8 mouse cellular contexts compared by ENCODE assay signal in the genomic region with DNA sequence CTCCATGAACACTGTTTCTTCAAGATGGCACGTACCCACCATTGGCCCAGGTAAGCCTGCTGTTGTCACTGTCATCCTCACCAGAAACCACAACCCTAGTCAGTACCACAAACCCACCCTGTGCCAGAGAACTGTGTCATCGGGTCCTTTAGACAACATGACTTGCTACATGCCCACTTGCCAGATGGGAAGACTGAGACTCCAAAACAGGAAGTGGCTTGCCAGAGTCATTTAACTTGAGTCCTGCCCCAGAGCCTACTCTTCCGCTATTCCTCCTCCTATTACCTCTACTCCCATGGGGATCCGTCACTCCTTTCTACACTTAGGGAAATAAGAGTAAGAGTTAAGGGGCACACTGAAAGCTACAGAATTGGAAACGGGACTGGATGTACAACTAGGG. TPM values are rescaled to one million over a fixed set of nuclear protein-coding genes. Genes with fewer than 3 reads are reported as not detected.
DNase-seq lines count a peak whose midpoint lies in the region; ATAC-seq and TF ChIP-seq lines count a peak whose summit lies in the region.
"Had no signal": no experiment of that assay in that cellular context is flagged by ENCODE, and none has a peak within 500 bp of the region (broad histone marks: within the 10 kb centered on the region; RNA-seq: fewer than 3 reads in every experiment).

No protein-coding gene starts in this region.

- no peak overlapping the region for H3K9ac ChIP-seq in forebrain, embryonic 16.5 days (replicated peaks; ENCODE audit: low read depth, low read length)
- H3K9ac ChIP-seq in limb, embryonic 15.5 days: no peak overlapping the region
- H3K9ac ChIP-seq in stomach, postnatal 0 days (ENCODE audit: low read length): no peak overlapping the region; the same call in 1 of the 2 replicates

- no peaks in the 10 kb centered on the region for H3K27me3 ChIP-seq in forebrain, embryonic 16.5 days (replicated peaks; ENCODE audit: control insufficient read depth, insufficient read depth, low read length)
- H3K27me3 ChIP-seq in limb, embryonic 15.5 days: no peaks in the 10 kb centered on the region
- no peaks in the 10 kb centered on the region for H3K27me3 ChIP-seq in stomach, postnatal 0 days (ENCODE audit: control insufficient read depth, insufficient read depth, low read length)

- H3K4me2 ChIP-seq in forebrain, embryonic 16.5 days (ENCODE audit: low read length): peak overlapping the region; percentile 4; the same call in 1 of the 2 replicates
- H3K4me2 ChIP-seq in limb, embryonic 15.5 days: peak overlapping the region; percentile 66
- peak overlapping the region; percentile 78 for H3K4me2 ChIP-seq in stomach, postnatal 0 days (replicated peaks; ENCODE audit: low read depth)

- no peak for TF ChIP-seq EP300 in stomach, postnatal 0 days (optimal IDR thresholded peaks at IDR 0.05)

- no peak for ATAC-seq in forebrain, embryonic 16.5 days
- ATAC-seq in limb, embryonic 15.5 days (ENCODE audit: insufficient number of reproducible peaks, low FRiP score, low TSS enrichment, low read depth): no peak
- no peak for ATAC-seq in stomach, postnatal 0 days (ENCODE audit: low FRiP score, low TSS enrichment)
- ATAC-seq in monocyte, adult 5-6 weeks (replicated peaks; ENCODE audit: insufficient number of reproducible peaks, low FRiP score, low TSS enrichment, poor library complexity, severe bottlenecking): no peak

- peak overlapping the region; percentile 99 for H3K27ac ChIP-seq in forebrain, embryonic 16.5 days (ENCODE audit: low read length)
- peak overlapping the region; percentile 98 for H3K27ac ChIP-seq in limb, embryonic 15.5 days
- peak overlapping the region; percentile 98 for H3K27ac ChIP-seq in stomach, postnatal 0 days (replicated peaks)

- H3K36me3 ChIP-seq in forebrain, embryonic 16.5 days (ENCODE audit: control insufficient read depth, insufficient read depth): no peaks in the 10 kb centered on the region
- H3K36me3 ChIP-seq in limb, embryonic 15.5 days: no peaks in the 10 kb centered on the region
- H3K36me3 ChIP-seq in stomach, postnatal 0 days (ENCODE audit: control insufficient read depth, insufficient read depth, low read length): no peaks in the 10 kb centered on the region

- TF ChIP-seq CTCF in stomach, postnatal 0 days (IDR thresholded peaks at IDR 0.05; ENCODE audit: low read depth): no peak

- 55% methylated on average over 5 of the region's 5 CpGs for WGBS in forebrain, embryonic 16.5 days
- 57% methylated on average over 5 of the region's 5 CpGs for WGBS in limb, embryonic 15.5 days
- 54% methylated on average over 5 of the region's 5 CpGs for WGBS in stomach, postnatal 0 days

- H3K4me1 ChIP-seq in forebrain, embryonic 16.5 days (replicated peaks; ENCODE audit: control insufficient read depth, insufficient read depth, low read length): peaks cover 79% of the 10 kb centered on the region
- peaks cover 89% of the 10 kb centered on the region for H3K4me1 ChIP-seq in limb, embryonic 15.5 days
- peaks cover 27% of the 10 kb centered on the region for H3K4me1 ChIP-seq in stomach, postnatal 0 days (replicated peaks; ENCODE audit: control insufficient read depth, insufficient read depth)

- no peaks in the 10 kb centered on the region for H3K9me3 ChIP-seq in forebrain, embryonic 16.5 days (ENCODE audit: control insufficient read depth, low read length)
- H3K9me3 ChIP-seq in limb, embryonic 15.5 days: no peaks in the 10 kb centered on the region
- no peaks in the 10 kb centered on the region for H3K9me3 ChIP-seq in stomach, postnatal 0 days (ENCODE audit: control insufficient read depth, low read length)

- H3K4me3 ChIP-seq in forebrain, embryonic 16.5 days (replicated peaks; ENCODE audit: low read length): no peak overlapping the region
- peak overlapping the region; percentile 39 for H3K4me3 ChIP-seq in limb, embryonic 15.5 days
- H3K4me3 ChIP-seq in stomach, postnatal 0 days (ENCODE audit: low read depth, low read length): peak overlapping the region; percentile 43

- peak; percentile 36 for DNase-seq in lung, postnatal 10 days
- DNase-seq in lung, postnatal 4 days: no peak
- DNase-seq in stomach, postnatal 0 days (ENCODE audit: low spot score): no peak
- no peak for DNase-seq in cerebellum, postnatal 14 days
- DNase-seq: spleen, adult 18-20 months had no signal

RNA-seq across cellular contexts. Expression of gene Ncor2, which starts 39.4 kb away (rescaled TPM):
- 26.5 and 27.1 TPM in 2 replicates for polyA plus RNA-seq in forebrain, embryonic 16.5 days (2015; fragmentation: Nextera tagmentation; extraction: Ambion mirVana)
- polyA plus RNA-seq in limb, embryonic 15.5 days (2015; fragmentation: Nextera tagmentation; extraction: Ambion mirVana): 32.7 and 34.1 TPM in 2 replicates
- polyA plus RNA-seq in stomach, postnatal 0 days (2015; fragmentation: Nextera tagmentation; extraction: Ambion mirVana): 11.1 and 12.1 TPM in 2 replicates
- 14.4 to 63.8 TPM (median 24.3 TPM) in 3 replicates for total RNA-seq in monocyte, adult 5-6 weeks (2017)

Comparison
In these comparisons a context has a peak if more than half of its experiments do, and no peak if none do; other contexts are left out.
1. H3K4me2 ChIP-seq: peak in every context shown above with its lines; median percentile 78 in stomach, postnatal 0 days; 66 in limb, embryonic 15.5 days; 4 in forebrain, embryonic 16.5 days.